Mouse (Mus musculus) retina, embryonic 14.5 days (tissue): Measurements from ENCODE around the gene Plxnd1.

Source experiments
- DNase-seq: peaks from one replicate; pipeline ENCODE4 v3.0.0-alpha.2; 2015; ENCODE audit warnings: low spot score

The Plxnd1 gene

DNA sequence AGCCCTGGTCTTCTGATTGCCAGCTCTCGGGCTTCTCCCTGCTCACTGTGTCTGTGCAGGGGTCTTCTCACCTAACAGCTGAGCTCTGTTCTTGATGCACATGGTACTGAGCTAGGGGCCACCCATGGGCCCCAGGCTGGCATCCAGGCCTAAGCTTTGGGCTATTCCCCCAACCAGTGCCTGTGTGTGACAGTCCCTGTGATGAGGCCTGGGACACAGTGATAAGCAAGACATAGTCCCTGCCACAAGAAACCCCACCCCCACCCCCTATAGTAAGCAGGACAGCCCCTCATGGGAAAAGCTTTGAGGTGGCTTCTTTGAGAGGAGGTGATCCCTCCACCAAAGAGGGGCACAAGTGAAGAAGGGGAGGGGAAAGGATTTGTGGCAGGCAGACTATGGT lies 76.2 kb downstream of the Plxnd1 start:
- no peak for DNase-seq

DNA sequence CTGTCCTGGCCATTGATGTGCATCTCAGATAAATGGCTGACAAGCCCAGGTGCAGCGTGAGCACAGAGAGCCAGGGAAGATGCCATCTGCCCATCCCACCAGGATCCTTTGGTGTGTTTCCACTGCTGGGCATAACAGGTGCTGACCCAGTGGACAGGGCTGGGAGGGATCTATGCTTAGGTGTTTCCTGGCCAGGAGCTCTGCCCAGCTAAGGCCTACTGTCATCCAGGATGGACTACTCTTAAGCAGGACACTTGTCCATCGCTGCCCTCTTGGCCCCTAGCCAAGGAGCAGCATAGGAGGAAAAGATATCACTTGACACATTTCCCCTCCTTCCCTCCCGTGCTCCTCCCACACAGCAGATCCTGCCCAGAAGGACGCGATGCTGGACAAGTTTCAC lies 78.2 kb downstream of the Plxnd1 start:
- DNase-seq, result no peak

DNA sequence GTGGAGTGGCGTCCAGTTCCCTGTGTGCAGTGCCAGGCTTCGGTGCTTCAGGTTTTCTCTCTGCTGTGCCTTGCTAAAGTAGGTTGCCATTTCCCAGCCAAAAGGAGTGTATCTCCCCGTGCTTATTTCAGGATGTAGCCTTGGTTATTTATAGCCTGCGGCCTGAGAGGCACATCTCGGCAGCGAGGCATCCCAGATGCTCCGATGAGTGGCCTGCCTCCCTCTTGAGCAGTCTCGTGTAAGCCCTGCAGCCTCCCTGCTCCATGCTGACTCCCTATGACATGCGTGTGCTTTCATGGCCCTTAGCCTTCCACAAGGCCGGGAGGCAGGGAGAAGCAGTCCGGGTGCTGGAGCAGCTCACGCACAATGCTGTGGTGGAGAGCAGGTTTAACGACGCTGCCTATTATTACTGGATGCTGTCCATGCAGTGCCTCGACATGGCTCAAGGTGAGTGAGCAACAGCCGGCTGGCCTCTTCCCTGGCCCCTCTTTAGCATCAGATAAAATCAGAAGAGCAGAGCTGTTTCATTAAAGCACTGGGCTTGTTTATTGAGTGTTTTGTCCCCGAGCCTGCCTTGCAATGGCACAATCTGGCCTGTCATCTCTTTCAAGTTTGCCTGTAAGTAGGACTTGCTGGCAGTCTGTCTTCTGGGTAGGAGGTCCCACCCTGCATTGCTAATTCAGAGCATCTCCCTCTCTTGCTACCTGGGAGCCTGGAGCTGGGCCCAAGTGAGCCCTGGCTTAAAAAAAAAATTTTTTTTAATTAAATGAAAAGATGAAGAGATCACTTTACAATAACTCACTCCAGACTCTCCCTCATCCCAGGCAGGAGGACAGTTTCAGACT lies 79.0 kb downstream of the Plxnd1 start:
- DNase-seq, result no peak

DNA sequence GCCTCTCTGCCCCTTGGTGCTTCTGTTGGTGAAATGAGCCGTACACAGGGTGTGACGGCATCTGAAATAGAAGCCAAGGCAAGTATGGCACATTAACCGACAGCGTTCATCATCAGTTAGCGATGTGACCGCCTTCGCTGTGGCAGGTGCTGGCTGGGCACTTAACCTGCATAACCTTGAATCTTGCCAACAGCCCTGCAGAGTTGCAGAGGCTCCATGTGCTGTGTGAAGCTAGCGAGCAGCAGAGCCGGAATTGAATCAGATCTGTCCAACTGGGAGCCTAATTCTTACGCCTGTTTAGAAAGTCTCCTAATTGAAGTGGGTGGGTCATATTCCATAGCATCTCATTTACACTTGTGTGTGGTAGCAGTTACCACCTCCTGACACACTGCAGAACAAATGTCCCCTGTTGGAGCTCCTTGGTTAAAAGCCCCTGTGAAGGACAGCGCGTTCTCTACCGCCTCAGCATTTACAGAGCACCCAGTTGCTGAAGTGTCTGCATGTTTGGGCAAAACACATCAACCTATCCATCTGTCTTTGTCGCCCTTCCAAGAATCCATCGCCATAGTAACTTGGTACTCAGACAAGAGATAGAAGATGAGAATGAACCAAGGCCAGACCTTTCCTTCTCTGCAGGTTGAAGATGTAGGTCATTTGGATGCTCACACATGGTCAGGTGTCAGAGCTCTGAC lies 80.1 kb downstream of the Plxnd1 start:
- DNase-seq, result no peak

DNA sequence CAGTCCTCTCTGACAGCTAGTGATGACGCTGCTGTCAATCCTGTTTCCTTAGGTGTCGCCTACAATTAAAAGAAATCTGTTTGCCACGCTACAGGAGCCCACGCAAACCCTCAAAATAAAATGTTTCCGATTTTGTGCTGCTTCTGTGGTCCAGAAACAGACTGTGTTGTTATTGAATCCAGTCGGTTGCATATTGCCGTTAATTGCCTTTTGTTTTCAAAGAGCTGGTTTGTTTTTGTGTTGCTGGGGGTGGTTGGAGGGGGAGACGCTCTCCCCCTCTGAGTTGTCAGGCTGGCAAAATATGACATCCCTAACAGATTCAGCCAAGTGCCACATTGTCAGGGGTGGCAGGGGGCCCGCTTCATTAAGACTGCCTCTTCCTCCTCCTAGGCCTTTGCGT lies 81.3 kb downstream of the Plxnd1 start:
- no peak for DNase-seq

DNA sequence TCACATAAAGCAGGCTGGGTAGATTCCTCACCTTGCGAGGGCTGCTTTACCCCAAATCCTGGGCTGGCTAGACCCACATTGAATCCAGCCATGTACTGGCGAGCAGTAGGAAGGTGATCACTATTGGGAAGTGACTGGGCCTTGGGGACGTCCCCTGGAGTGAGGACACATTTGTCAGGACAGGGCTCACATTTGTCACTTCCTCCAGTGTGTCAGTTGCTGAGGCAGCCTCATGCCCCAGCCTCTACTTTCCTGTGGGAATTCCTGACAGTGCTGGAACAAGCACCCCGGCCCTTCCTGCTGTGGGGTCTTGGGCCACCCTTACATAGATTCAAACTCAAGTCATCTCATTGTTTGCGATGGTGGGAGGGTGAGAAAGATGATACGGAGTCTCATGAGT lies 83.0 kb downstream of the Plxnd1 start:
- DNase-seq, result no peak

DNA sequence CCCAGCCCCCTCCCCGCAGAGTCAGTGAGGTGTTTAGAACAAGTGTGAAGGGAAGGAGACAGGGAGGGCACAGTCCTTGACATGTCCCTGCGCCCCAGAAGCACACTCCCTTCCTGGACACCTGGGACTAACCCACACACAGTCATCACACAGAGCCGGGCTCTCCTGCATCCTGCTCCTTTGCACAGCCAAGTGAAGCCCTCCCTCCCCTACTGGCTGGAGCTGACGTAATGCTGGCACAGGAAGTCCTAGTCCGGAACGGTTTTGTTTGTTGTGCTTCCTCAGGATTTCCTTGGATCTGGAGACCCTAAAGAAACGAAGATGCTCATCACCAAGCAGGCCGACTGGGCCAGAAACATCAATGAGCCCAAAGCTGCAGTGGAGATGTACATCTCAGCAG lies 84.9 kb downstream of the Plxnd1 start:
- DNase-seq, result no peak

DNA sequence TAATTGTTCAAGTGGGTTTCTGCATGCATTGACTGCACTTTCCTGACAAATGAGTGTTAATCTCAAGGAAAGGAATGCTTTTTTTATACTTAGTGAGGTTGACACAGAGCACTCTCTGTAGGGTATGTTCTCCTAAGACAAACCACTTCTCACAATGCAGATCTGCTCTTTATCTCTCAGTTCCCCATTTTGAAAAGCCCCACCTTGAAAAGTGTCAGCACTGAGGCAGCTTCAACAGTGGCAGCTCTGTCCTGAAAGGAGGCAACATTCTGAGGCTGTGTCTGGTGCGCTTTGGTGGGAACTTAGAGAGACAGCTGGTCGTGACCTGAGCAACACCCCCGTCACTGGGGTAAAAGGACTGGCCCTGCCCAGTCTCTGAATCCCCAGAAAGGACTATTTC lies 85.8 kb downstream of the Plxnd1 start:
- no peak for DNase-seq

DNA sequence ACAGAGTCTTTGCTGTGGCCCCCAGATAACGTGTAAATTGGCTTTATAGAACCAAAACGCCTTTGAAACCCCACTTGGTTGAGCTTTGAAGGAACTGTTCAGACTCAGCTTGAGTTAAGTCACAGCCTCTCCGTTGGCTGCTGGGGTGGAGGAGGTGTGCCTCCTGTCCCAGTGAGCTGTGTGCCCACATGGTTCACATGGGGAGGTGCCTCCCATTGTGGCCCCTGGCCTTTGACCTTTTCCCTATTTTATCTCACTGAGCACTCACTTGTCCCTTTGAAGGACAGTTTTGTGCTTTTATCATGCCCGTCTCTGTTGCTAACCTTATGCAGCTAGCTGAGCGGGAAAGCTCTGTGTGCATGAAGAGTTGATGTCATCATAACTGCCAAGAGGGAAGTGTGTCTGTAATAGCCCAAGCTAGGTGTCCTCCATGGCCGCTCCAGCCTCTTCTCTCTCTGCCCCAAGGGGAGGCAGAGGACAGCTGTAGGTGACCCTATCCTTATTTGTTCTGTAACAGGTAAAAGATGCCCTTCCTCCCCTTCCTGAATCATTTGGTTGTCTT lies 86.3 kb downstream of the Plxnd1 start:
- no peak for DNase-seq

DNA sequence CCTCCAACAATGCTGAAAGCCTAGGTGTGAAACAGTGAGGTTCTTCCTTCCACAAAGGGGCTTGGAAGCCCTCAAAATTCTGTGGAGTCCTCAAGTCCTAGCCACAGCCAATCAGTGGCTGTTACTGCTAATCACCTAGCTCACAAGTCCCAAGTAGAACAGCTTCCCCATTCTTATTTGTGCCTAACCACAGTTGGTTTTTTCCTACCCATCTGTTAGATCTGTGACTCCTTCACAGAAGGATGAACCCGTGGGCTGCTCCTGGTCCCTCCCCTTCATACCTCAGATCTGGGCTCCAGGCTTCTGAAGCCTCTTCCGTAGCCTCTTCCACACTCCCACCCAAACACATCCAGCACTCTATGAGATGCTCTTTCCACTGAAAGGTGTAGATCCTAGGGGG lies 87.9 kb downstream of the Plxnd1 start:
- no peak for DNase-seq

DNA sequence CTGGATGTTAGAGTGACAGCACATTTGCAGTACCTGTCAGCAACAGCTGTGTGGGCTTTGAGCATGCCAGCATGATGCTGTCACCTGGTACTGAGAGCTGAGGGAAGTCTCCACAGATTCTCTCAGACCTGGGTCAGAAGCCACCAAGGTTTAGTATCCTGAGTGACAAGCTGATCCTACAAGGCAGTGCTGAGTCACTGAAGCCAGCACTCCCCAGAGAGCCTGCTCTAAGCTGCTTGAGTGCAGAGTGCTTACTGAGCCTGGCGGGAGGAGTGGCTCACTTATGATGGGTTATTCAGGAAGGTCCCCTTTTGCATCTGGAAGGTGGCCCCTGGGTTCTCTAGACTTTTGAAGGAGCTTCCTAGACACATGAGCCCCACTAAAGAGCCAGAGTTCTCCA lies 88.3 kb downstream of the Plxnd1 start:
- no peak for DNase-seq

DNA sequence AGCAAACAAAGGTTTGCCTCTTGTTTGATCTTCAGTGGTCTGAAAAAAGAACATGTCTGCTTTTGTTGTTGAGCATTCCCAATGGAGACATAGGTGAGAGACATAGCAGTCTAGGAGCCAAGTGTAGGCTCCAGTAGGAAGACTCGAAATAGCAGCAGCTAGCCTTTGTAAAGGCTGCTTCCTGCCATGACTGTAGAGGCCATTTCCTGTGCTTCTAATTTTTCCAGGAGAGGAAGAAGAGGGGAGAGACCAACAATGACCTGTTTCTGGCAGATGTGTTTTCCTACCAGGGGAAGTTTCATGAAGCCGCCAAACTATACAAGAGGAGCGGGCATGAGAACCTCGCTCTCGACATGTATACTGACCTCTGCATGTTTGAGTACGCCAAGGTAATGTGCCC lies 89.2 kb downstream of the Plxnd1 start:
- DNase-seq, result no peak
